Mouse (Mus musculus) limb, embryonic 15.5 days (tissue): ENCODE measurements around the gene Nkg7. TPM values are rescaled to one million over a fixed set of nuclear protein-coding genes. Genes with fewer than 3 reads are reported as not detected.

Source experiments
- ATAC-seq: fragments of 200-750 bp; cut with Nextera tagmentation; 2 replicates; pipeline ENCODE4 v1.8.0; 2017; ENCODE audit warnings: low read depth, moderate TSS enrichment; ENCODE audit not compliant: insufficient number of reproducible peaks, low FRiP score, low TSS enrichment
- H3K27ac ChIP-seq: fragments of 300-500 bp; sonication (generic); 2 replicates; pipeline ENCODE4 v1.5.1; 2015; ENCODE audit warnings: moderate library complexity, mild to moderate bottlenecking, inconsistent platforms
- H3K27me3 ChIP-seq: fragments of 300-500 bp; sonication (generic); 2 replicates; pipeline ENCODE4 v1.6.1; 2015; ENCODE audit warnings: inconsistent platforms
- H3K36me3 ChIP-seq: fragments of 300-500 bp; sonication (generic); 2 replicates; pipeline ENCODE4 v1.6.1; 2015; ENCODE audit warnings: inconsistent platforms
- H3K4me1 ChIP-seq: fragments of 300-500 bp; sonication (generic); 2 replicates; pipeline ENCODE4 v1.6.1; 2015; ENCODE audit warnings: inconsistent platforms
- H3K4me2 ChIP-seq: fragments of 300-500 bp; sonication (generic); 2 replicates; pipeline ENCODE4 v1.6.1; 2015; ENCODE audit warnings: mild to moderate bottlenecking, inconsistent platforms
- H3K4me3 ChIP-seq: fragments of 300-500 bp; sonication (generic); 2 replicates; pipeline ENCODE4 v1.5.1; 2015; ENCODE audit warnings: mild to moderate bottlenecking, inconsistent platforms
- H3K9ac ChIP-seq: fragments of 300-500 bp; sonication (generic); 2 replicates; pipeline ENCODE4 v1.6.1; 2015; ENCODE audit warnings: inconsistent platforms
- H3K9me3 ChIP-seq: fragments of 300-500 bp; sonication (generic); 2 replicates; pipeline ENCODE4 v1.6.1; 2016; ENCODE audit warnings: inconsistent platforms
- WGBS: fragments of 180-500 bp; shearing (Covaris S2); methylation state at CpG from one replicate; pipeline ENCODE4 v1.1.7; 2015; 5-methylcytosine and 5-hydroxymethylcytosine counted together
- polyA plus RNA-seq: library from polyadenylated mRNA; unstranded; fragments of >200 nt; fragmentation: Nextera tagmentation; extraction: Ambion mirVana; gene quantifications from 2 replicates; pipeline ENCODE4 v1.2.1, GENCODE M21; 2015

Nkg7 gene
- polyA plus RNA-seq, 1 experiment from 2014 or later: 4.2 TPM

GRCm38 (mm10) chr7:43449811-43450210 lies 12.9 kb downstream of the Nkg7 start:
- Histone ChIP-seq H3K4me3 (no peak overlapping the region), H3K36me3 (peaks cover 30% of the 10 kb centered on the region), H3K4me2 (no peak overlapping the region), H3K27ac (no peak overlapping the region), H3K9me3 (no peaks in the 10 kb centered on the region), H3K4me1 (peaks cover 5% of the 10 kb centered on the region; the same call in 1 of the 2 replicates), H3K27me3 (no peaks in the 10 kb centered on the region), H3K9ac (no peak overlapping the region)
- ATAC-seq: no peak
- 99% methylated on average over 2 of the region's 2 CpGs for WGBS

- no peak overlapping the region for H3K27ac ChIP-seq
- H3K4me3 ChIP-seq: no peak overlapping the region
- no peak for ATAC-seq
- H3K4me1 ChIP-seq: 0 out of 2 replicates have a peak, but pooled peaks cover 3% of the 10 kb centered on the region
- no peaks in the 10 kb centered on the region for H3K27me3 ChIP-seq
- no peak overlapping the region for H3K4me2 ChIP-seq
- WGBS: 93% methylated on average over 11 of the region's 11 CpGs
- H3K9ac ChIP-seq: no peak overlapping the region
- H3K9me3 ChIP-seq: no peaks in the 10 kb centered on the region
- H3K36me3 ChIP-seq: peaks cover 47% of the 10 kb centered on the region
These were observed 14.9 kb downstream of the Nkg7 start for GRCm38 (mm10) chr7:43451726-43452125.

GRCm38 (mm10) chr7:43452609-43453008 lies 15.7 kb downstream of the Nkg7 start:
- Histone ChIP-seq H3K4me2 (no peak overlapping the region), H3K36me3 (peaks cover 56% of the 10 kb centered on the region), H3K27me3 (no peaks in the 10 kb centered on the region), H3K9ac (no peak overlapping the region), H3K4me3 (no peak overlapping the region), H3K9me3 (no peaks in the 10 kb centered on the region), H3K4me1 (0 out of 2 replicates have a peak, but pooled peaks cover 3% of the 10 kb centered on the region), H3K27ac (no peak overlapping the region)
- WGBS: 48% methylated on average over 4 of the region's 4 CpGs
- no peak for ATAC-seq

GRCm38 (mm10) chr7:43453599-43454355 lies 16.9 kb downstream of the Nkg7 start:
- Histone ChIP-seq H3K4me1 (0 out of 2 replicates have a peak, but pooled peaks cover 3% of the 10 kb centered on the region), H3K4me2 (no peak overlapping the region), H3K4me3 (no peak overlapping the region), H3K27ac (no peak overlapping the region), H3K27me3 (no peaks in the 10 kb centered on the region), H3K9ac (no peak overlapping the region), H3K36me3 (peaks cover 63% of the 10 kb centered on the region), H3K9me3 (no peaks in the 10 kb centered on the region)
- no peak for ATAC-seq
- 67% methylated on average over 14 of the region's 14 CpGs for WGBS

GRCm38 (mm10) chr7:43454371-43454770 lies 17.5 kb downstream of the Nkg7 start:
- no peak overlapping the region for H3K4me3 ChIP-seq
- no peak for ATAC-seq
- H3K4me1 ChIP-seq: 0 out of 2 replicates have a peak, but pooled peaks cover 3% of the 10 kb centered on the region
- peaks cover 63% of the 10 kb centered on the region for H3K36me3 ChIP-seq
- no peaks in the 10 kb centered on the region for H3K9me3 ChIP-seq
- no peak overlapping the region for H3K27ac ChIP-seq
- H3K4me2 ChIP-seq: no peak overlapping the region
- H3K9ac ChIP-seq: no peak overlapping the region
- H3K27me3 ChIP-seq: no peaks in the 10 kb centered on the region
- WGBS: 68% methylated on average over 6 of the region's 6 CpGs

GRCm38 (mm10) chr7:43462851-43463250 lies 26.0 kb downstream of the Nkg7 start, which contains the start of gene Vsig10l:
Gene Vsig10l (plus strand): TSS chr7:43463151.
- Histone ChIP-seq H3K4me1 (peaks cover 20% of the 10 kb centered on the region), H3K9me3 (no peaks in the 10 kb centered on the region), H3K27me3 (peaks cover 25% of the 10 kb centered on the region), H3K9ac (no peak within 1 kb of the TSS), H3K4me2 (no peak within 1 kb of the TSS), H3K36me3 (peaks cover 5% of the 10 kb centered on the region), H3K27ac (no peak within 1 kb of the TSS), H3K4me3 (no peak within 1 kb of the TSS)
- WGBS: 59% methylated on average over 4 of the region's 4 CpGs
- no peak for ATAC-seq

GRCm38 (mm10) chr7:43463976-43464375 lies 27.1 kb downstream of the Nkg7 start:
- H3K9me3 ChIP-seq: no peaks in the 10 kb centered on the region
- no peak overlapping the region for H3K27ac ChIP-seq
- peaks cover 25% of the 10 kb centered on the region for H3K27me3 ChIP-seq
- H3K9ac ChIP-seq: no peak overlapping the region
- ATAC-seq: no peak
- H3K4me3 ChIP-seq: no peak overlapping the region
- no peaks in the 10 kb centered on the region for H3K36me3 ChIP-seq
- peaks cover 20% of the 10 kb centered on the region for H3K4me1 ChIP-seq
- no peak overlapping the region for H3K4me2 ChIP-seq
- WGBS: 71% methylated on average over 7 of the region's 7 CpGs

GRCm38 (mm10) chr7:43464864-43465343 lies 28.0 kb downstream of the Nkg7 start:
- H3K9me3 ChIP-seq: no peaks in the 10 kb centered on the region
- WGBS: 9% methylated on average over 35 of the region's 35 CpGs
- no peaks in the 10 kb centered on the region for H3K36me3 ChIP-seq
- no peak for ATAC-seq
- H3K4me1 ChIP-seq: peaks cover 20% of the 10 kb centered on the region
- peaks cover 25% of the 10 kb centered on the region for H3K27me3 ChIP-seq
- no peak overlapping the region for H3K27ac ChIP-seq
- peak overlapping the region; percentile 42; the same call in 1 of the 2 replicates for H3K9ac ChIP-seq
- peak overlapping the region; percentile 57 for H3K4me3 ChIP-seq
- peak overlapping the region; percentile 97 for H3K4me2 ChIP-seq

- H3K9ac ChIP-seq: peak overlapping the region; percentile 42; the same call in 1 of the 2 replicates
- peak; percentile 79 for ATAC-seq
- 0 out of 2 replicates have a peak overlapping the region, but pooled peaks have one; percentile 48 for H3K27ac ChIP-seq
These were observed 28.6 kb downstream of the Nkg7 start for GRCm38 (mm10) chr7:43465344-43466098.

GRCm38 (mm10) chr7:43466099-43466694 lies 29.3 kb downstream of the Nkg7 start:
- no peak overlapping the region for H3K9ac ChIP-seq
- WGBS: under 1% methylated on average over 33 of the region's 33 CpGs
- peak overlapping the region; percentile 48; the same call in 1 of the 2 replicates for H3K27ac ChIP-seq
- H3K27me3 ChIP-seq: peaks cover 25% of the 10 kb centered on the region
- H3K36me3 ChIP-seq: no peaks in the 10 kb centered on the region
- H3K4me2 ChIP-seq: peak overlapping the region; percentile 97
- ATAC-seq: peak; percentile 32; the same call in 1 of the 2 replicates
- peak overlapping the region; percentile 57 for H3K4me3 ChIP-seq
- peaks cover 20% of the 10 kb centered on the region for H3K4me1 ChIP-seq
- no peaks in the 10 kb centered on the region for H3K9me3 ChIP-seq

More at GRCm38 (mm10) chr7:43465344-43466098, 28.6 kb downstream of the Nkg7 start:
- peak overlapping the region; percentile 57 for H3K4me3 ChIP-seq
- H3K9me3 ChIP-seq: no peaks in the 10 kb centered on the region
- under 1% methylated on average over 33 of the region's 33 CpGs for WGBS
- H3K4me1 ChIP-seq: peaks cover 20% of the 10 kb centered on the region
- no peaks in the 10 kb centered on the region for H3K36me3 ChIP-seq
- peaks cover 25% of the 10 kb centered on the region for H3K27me3 ChIP-seq
- H3K4me2 ChIP-seq: peak overlapping the region; percentile 97

- 41% methylated on average over 8 of the region's 8 CpGs for WGBS
- Histone ChIP-seq H3K4me2 (no peak overlapping the region), H3K27me3 (peaks cover 14% of the 10 kb centered on the region), H3K27ac (no peak overlapping the region), H3K36me3 (no peaks in the 10 kb centered on the region), H3K9me3 (no peaks in the 10 kb centered on the region), H3K4me3 (no peak overlapping the region), H3K9ac (no peak overlapping the region), H3K4me1 (peaks cover 11% of the 10 kb centered on the region)
- ATAC-seq: no peak
These were observed 33.5 kb downstream of the Nkg7 start for GRCm38 (mm10) chr7:43470373-43470772.
